Mouse (Mus musculus) testis, adult 2 months (tissue): ENCODE measurements around the gene Sgk2.

Experiments
- CTCF ChIP-seq: fragments of 200-500 bp; IDR thresholded peaks from 2 replicates; pipeline ENCODE4 v1.5.1; 2012; ENCODE audit warnings: low read depth, mild to moderate bottlenecking, inconsistent platforms, low read length, moderate library complexity; ENCODE audit not compliant: control insufficient read depth, insufficient read depth, insufficient replicate concordance
- POLR2A ChIP-seq: fragments of 200-500 bp; IDR thresholded peaks from 2 replicates; pipeline ENCODE4 v1.6.1; 2012; ENCODE audit warnings: low read depth, mild to moderate bottlenecking, inconsistent platforms, low read length, moderate library complexity; ENCODE audit not compliant: control insufficient read depth

DNA sequence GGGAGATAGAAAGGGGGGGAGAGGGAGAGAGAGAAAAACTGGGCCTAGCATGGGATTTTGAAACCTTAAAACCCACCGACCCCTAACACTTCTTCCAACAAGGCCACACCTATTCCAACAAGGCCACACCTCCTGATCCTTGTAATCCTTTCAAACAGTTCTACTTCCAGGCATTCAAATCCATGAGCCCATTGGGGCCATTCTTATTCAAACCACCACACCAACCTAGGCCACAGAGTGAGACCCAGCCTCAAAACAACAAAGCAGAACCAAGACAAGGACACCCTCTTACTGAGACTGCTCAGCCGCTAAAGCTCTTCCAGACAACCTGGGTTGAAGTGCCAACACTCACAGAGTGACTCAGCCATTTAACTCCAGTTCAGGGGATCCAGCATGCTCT, 36.4 kb upstream of the Sgk2 start:
- TF ChIP-seq POLR2A (no peak), CTCF (no peak)
